Mouse (Mus musculus): ENCODE results near the gene Abcb6.
A peak's percentile ranks its signal among the peaks of the same experiment; 100 is the strongest.

Gene Abcb6

GRCm38 (mm10) chr1:75201236-75201635 is 21.0 kb upstream of the Abcb6 start:
- no peak for DNase-seq (ENCODE audit: low spot score)

GRCm38 (mm10) chr1:75192452-75192851 is 12.3 kb upstream of the Abcb6 start:
- no peak for DNase-seq (ENCODE audit: low spot score)

GRCm38 (mm10) chr1:75191622-75192402 is 11.6 kb upstream of the Abcb6 start, which contains the start of the genes Ankzf1 and Atg9a:
Gene Ankzf1 (plus strand): TSS chr1:75192151.
Gene Atg9a (minus strand): TSS chr1:75192196.
- peak; percentile 97 for DNase-seq (ENCODE audit: low spot score)

GRCm38 (mm10) chr1:75191258-75191621 is 11.0 kb upstream of the Abcb6 start:
- no peak for DNase-seq (ENCODE audit: low spot score)

GRCm38 (mm10) chr1:75190577-75190976 is 10.4 kb upstream of the Abcb6 start:
- no peak for DNase-seq (ENCODE audit: low spot score)

GRCm38 (mm10) chr1:75187914-75188483 is 7.8 kb upstream of the Abcb6 start:
- no peak for DNase-seq (ENCODE audit: low spot score)

- DNase-seq (ENCODE audit: low spot score): no peak
Observed at GRCm38 (mm10) chr1:75187126-75187525, 6.9 kb upstream of the Abcb6 start.

GRCm38 (mm10) chr1:75185495-75185894 is 5.3 kb upstream of the Abcb6 start:
- no peak for DNase-seq (ENCODE audit: low spot score)

- DNase-seq (ENCODE audit: low spot score): no peak
Observed at GRCm38 (mm10) chr1:75182160-75182559, 2.0 kb upstream of the Abcb6 start.

GRCm38 (mm10) chr1:75181377-75181870 is 1.2 kb upstream of the Abcb6 start:
- DNase-seq (ENCODE audit: low spot score): no peak

- no peak for DNase-seq (ENCODE audit: low spot score)
Observed at GRCm38 (mm10) chr1:75180741-75181140, 549 bp upstream of the Abcb6 start.

- DNase-seq (ENCODE audit: low spot score): peak; percentile 86
Observed at GRCm38 (mm10) chr1:75179334-75180104, 673 bp downstream of the Abcb6 start.

- peak; percentile 96 for DNase-seq (ENCODE audit: low spot score)
Observed at GRCm38 (mm10) chr1:75168472-75169464, 11.4 kb downstream of the Abcb6 start, which contains the start of gene Zfand2b. Gene Zfand2b (plus strand): TSS chr1:75168646.

GRCm38 (mm10) chr1:75168093-75168471 is 12.1 kb downstream of the Abcb6 start:
- DNase-seq (ENCODE audit: low spot score): no peak

- DNase-seq (ENCODE audit: low spot score): peak; percentile 55
Observed at GRCm38 (mm10) chr1:75160256-75160617, 20.0 kb downstream of the Abcb6 start.

- peak; percentile 74 for DNase-seq (ENCODE audit: low spot score)
Observed at GRCm38 (mm10) chr1:75159540-75160255, 20.5 kb downstream of the Abcb6 start.

- no peak for DNase-seq (ENCODE audit: low spot score)
Observed at GRCm38 (mm10) chr1:75158990-75159389, 21.2 kb downstream of the Abcb6 start.

- no peak for DNase-seq (ENCODE audit: low spot score)
Observed at GRCm38 (mm10) chr1:75155837-75156236, 24.4 kb downstream of the Abcb6 start.

- no peak for DNase-seq (ENCODE audit: low spot score)
Observed at GRCm38 (mm10) chr1:75148727-75149126, 31.5 kb downstream of the Abcb6 start.

GRCm38 (mm10) chr1:75147411-75148135 is 32.6 kb downstream of the Abcb6 start:
- DNase-seq (ENCODE audit: low spot score): no peak

Measured in c-Kit-positive CD71-positive TER-119-positive erythroid progenitor cells, embryonic 14.5 days (primary cell).